Comparison of ENCODE assay signal across 12 mouse cellular contexts in genomic region chr11:116254627-116255026, GRCm38 (mm10). TPM values are rescaled to one million over a fixed set of nuclear protein-coding genes. Genes with fewer than 3 reads are reported as not detected.
DNase-seq lines count a peak whose midpoint lies in the region; ATAC-seq and TF ChIP-seq lines count a peak whose summit lies in the region.
"Had no signal": no experiment of that assay in that cellular context is flagged by ENCODE, and none has a peak within 500 bp of the region (broad histone marks: within the 10 kb centered on the region; RNA-seq: fewer than 3 reads in every experiment).

No protein-coding gene starts in this region.

- dilution Hi-C loops in CH12.LX (cut with MboI; ENCODE audit: extremely low pct_ligation_motif_present, extremely low pct_unique_long_range_greater_than_20kb, low sequenced_read_pairs), result no loop called here

- no peak for ATAC-seq in midbrain, embryonic 13.5 days
- ATAC-seq: forebrain, embryonic 15.5 days had no signal

- TF ChIP-seq EP300 in CH12.LX (IDR thresholded peaks at IDR 0.05; ENCODE audit: low read length), result peak; percentile 95

- H3K9me3 ChIP-seq in CH12.LX (replicated peaks; ENCODE audit: low read length), result no peaks in the 10 kb centered on the region
- H3K9me3 ChIP-seq in midbrain, embryonic 13.5 days, result no peaks in the 10 kb centered on the region
- H3K9me3 ChIP-seq: forebrain, embryonic 15.5 days; neural tube, embryonic 13.5 days had no signal

- H3K36me3 ChIP-seq in CH12.LX (replicated peaks in 1 of 2; ENCODE audit: control insufficient read depth in 1 of 2, insufficient read depth in 1 of 2, low read length in 1 of 2), result peaks cover 79 to 96% of the 10 kb centered on the region in 2 experiments
- H3K36me3 ChIP-seq in midbrain, embryonic 13.5 days, result peaks cover 95% of the 10 kb centered on the region

- H3K27me3 ChIP-seq in CH12.LX (replicated peaks), result no peaks in the 10 kb centered on the region
- H3K27me3 ChIP-seq in midbrain, embryonic 13.5 days, result no peaks in the 10 kb centered on the region
- H3K27me3 ChIP-seq: forebrain, embryonic 15.5 days; neural tube, embryonic 13.5 days had no signal

- peaks cover 23% of the 10 kb centered on the region for H3K79me2 ChIP-seq in CH12.LX (replicated peaks; ENCODE audit: control insufficient read depth, extremely low read depth, insufficient read depth, poor library complexity, severe bottlenecking)

- peaks cover 14 to 33% of the 10 kb centered on the region in 2 experiments for H3K4me1 ChIP-seq in CH12.LX (ENCODE audit: control insufficient read depth in 1 of 2, insufficient read depth in 2 of 2)
- no peaks in the 10 kb centered on the region for H3K4me1 ChIP-seq in midbrain, embryonic 13.5 days (replicated peaks)
- H3K4me1 ChIP-seq: forebrain, embryonic 15.5 days; neural tube, embryonic 13.5 days had no signal

- peak; percentile 76 for DNase-seq in 3T3-L1 (ENCODE audit: low read depth, low spot score)
- peak; percentile 88 for DNase-seq in CH12.LX (ENCODE audit: extremely low read depth)
- DNase-seq in kidney, adult 9 months, result peak; percentile 80
- peak; percentile 64 for DNase-seq in lung, postnatal 25 days (ENCODE audit: low spot score)
- no peak for DNase-seq in layer of hippocampus, postnatal 36 days
- DNase-seq in right cerebral cortex, postnatal 36 days (ENCODE audit: low spot score in 2 of 2), result no peak
- DNase-seq in gastrocnemius, postnatal 14 days, result no peak

- in situ Hi-C loops in CH12.LX (cut with MboI; ENCODE audit: low pct_ligation_motif_present, low pct_unique_long_range_greater_than_20kb, low sequenced_read_pairs), result no loop called here

- no peak for TF ChIP-seq RAD21 in CH12.LX (IDR thresholded peaks at IDR 0.05; ENCODE audit: low read depth, low read length)

- TF ChIP-seq CTCF in CH12.LX (conservative IDR thresholded peaks at IDR 0.05 in 1 of 2, IDR thresholded peaks at IDR 0.05 in 1 of 2; ENCODE audit: low read depth in 2 of 2, low read length in 2 of 2), result no peak

- intact Hi-C loops in gastrocnemius, postnatal 14 days (cut with DNase I; ENCODE audit: low total_unique reads), result no loop called here

- H3K9ac ChIP-seq in CH12.LX (ENCODE audit: insufficient read depth, low read depth), result peak overlapping the region; percentile 22; the same call in 1 of the 2 replicates
- no peak overlapping the region for H3K9ac ChIP-seq in midbrain, embryonic 13.5 days (replicated peaks)
- H3K9ac ChIP-seq: forebrain, embryonic 15.5 days; neural tube, embryonic 13.5 days had no signal

- 93% methylated on average over 9 of the region's 9 CpGs for WGBS in midbrain, embryonic 13.5 days

- H3K4me3 ChIP-seq in CH12.LX (replicated peaks in 1 of 3; ENCODE audit: low read depth in 2 of 3, low read length in 2 of 3, poor library complexity in 1 of 3), result no peak overlapping the region
- H3K4me3 ChIP-seq in midbrain, embryonic 13.5 days (replicated peaks), result no peak overlapping the region
- H3K4me3 ChIP-seq: forebrain, embryonic 15.5 days; neural tube, embryonic 13.5 days had no signal

- peak overlapping the region; percentile 63 for H3K4me2 ChIP-seq in CH12.LX (ENCODE audit: insufficient read depth, low read depth, poor library complexity, severe bottlenecking)
- no peak overlapping the region for H3K4me2 ChIP-seq in midbrain, embryonic 13.5 days (replicated peaks)
- H3K4me2 ChIP-seq: forebrain, embryonic 15.5 days; neural tube, embryonic 13.5 days had no signal

- TF ChIP-seq POLR2A in CH12.LX (IDR thresholded peaks at IDR 0.05; ENCODE audit: low read depth, low read length), result no peak

- H3K27ac ChIP-seq in CH12.LX (ENCODE audit: insufficient read depth, low read depth), result peak overlapping the region; percentile 47
- H3K27ac ChIP-seq in midbrain, embryonic 13.5 days, result no peak overlapping the region
- H3K27ac ChIP-seq: forebrain, embryonic 15.5 days; neural tube, embryonic 13.5 days had no signal

TF ChIP-seq in CH12.LX, 34 proteins besides CTCF, POLR2A, EP300 and RAD21:
- TF ChIP-seq HCFC1 (IDR thresholded peaks at IDR 0.05; ENCODE audit: low read depth, low read length) (no peak), USF1 (IDR thresholded peaks at IDR 0.05; ENCODE audit: low read depth, low read length) (no peak), SIN3A (IDR thresholded peaks at IDR 0.05; ENCODE audit: low read length) (peak; percentile 72), BHLHE40 (IDR thresholded peaks at IDR 0.05; ENCODE audit: low read depth, low read length) (peak; percentile 80), MAX (IDR thresholded peaks at IDR 0.05; ENCODE audit: low read length) (no peak), TCF12 (IDR thresholded peaks at IDR 0.05; ENCODE audit: low read depth, low read length) (peak; percentile 76; the same call in 1 of the 2 replicates), JUN (IDR thresholded peaks at IDR 0.05; ENCODE audit: insufficient read depth, low read depth, low read length) (peak; percentile 27; the same call in 1 of the 2 replicates), ELF1 (IDR thresholded peaks at IDR 0.05; ENCODE audit: low read depth, low read length) (0 out of 2 replicates have a peak, but pooled peaks have one; percentile 8), ETS1 (conservative IDR thresholded peaks at IDR 0.05; ENCODE audit: low read depth, low read length) (peak; percentile 84), IRF4 (IDR thresholded peaks at IDR 0.05; ENCODE audit: low read depth, low read length) (peak; percentile 80; the same call in 1 of the 2 replicates), JUND (conservative IDR thresholded peaks at IDR 0.05; ENCODE audit: low read depth, low read length) (no peak)

RNA-seq across cellular contexts. Expression of gene Evpl, which starts 16.8 kb away (rescaled TPM):
- total RNA-seq in CH12.LX (2012; rRNA removed) (0.17 and 0.21 TPM in 2 replicates), CH12.LX (2014; rRNA removed) (0.09 TPM in 1 of 2 replicates, not detected in the other)
- 0.20 and 0.23 TPM in 2 replicates for polyA plus RNA-seq in CH12.LX (2012; ENCODE audit: insufficient read length, low read depth)
- total RNA-seq in layer of hippocampus, postnatal 36 days (2021), result under 1 TPM; 0.25 to 0.85 TPM
- under 1 TPM; 0.09 to 0.14 TPM for total RNA-seq in gastrocnemius, postnatal 14 days (2021)
- polyA plus RNA-seq in midbrain, embryonic 13.5 days (2015; fragmentation: Nextera tagmentation; extraction: Ambion mirVana), result 0.28 and 0.30 TPM in 2 replicates

RNA-seq across cellular contexts. Expression of gene Srp68, which starts 19.4 kb away (rescaled TPM):
- total RNA-seq in CH12.LX (2012; rRNA removed) (74.7 and 78.1 TPM in 2 replicates), CH12.LX (2014; rRNA removed) (49.3 and 53.2 TPM in 2 replicates)
- polyA plus RNA-seq in CH12.LX (2012; ENCODE audit: insufficient read length, low read depth), result 174 and 184 TPM in 2 replicates
- total RNA-seq in layer of hippocampus, postnatal 36 days (2021), result 10 to 100 TPM; 60.7 to 66.0 TPM
- total RNA-seq in gastrocnemius, postnatal 14 days (2021), result 10 to 100 TPM; 68.5 to 69.5 TPM
- polyA plus RNA-seq in midbrain, embryonic 13.5 days (2015; fragmentation: Nextera tagmentation; extraction: Ambion mirVana), result 63.4 and 68.5 TPM in 2 replicates

RNA-seq across cellular contexts. Expression of gene Galr2, which starts 26.1 kb away (rescaled TPM):
- total RNA-seq in CH12.LX (2012; rRNA removed) (0.38 and 0.85 TPM in 2 replicates), CH12.LX (2014; rRNA removed) (0.21 TPM in 1 of 2 replicates, not detected in the other)
- 1.6 and 1.7 TPM in 2 replicates for polyA plus RNA-seq in CH12.LX (2012; ENCODE audit: insufficient read length, low read depth)
- total RNA-seq in layer of hippocampus, postnatal 36 days (2021), result not detected
- under 1 TPM; 0.38 to 0.41 TPM for total RNA-seq in gastrocnemius, postnatal 14 days (2021)
- 0.22 and 0.26 TPM in 2 replicates for polyA plus RNA-seq in midbrain, embryonic 13.5 days (2015; fragmentation: Nextera tagmentation; extraction: Ambion mirVana)
- total RNA-seq: heart, postnatal 25 days; left cerebral cortex, postnatal 36 days had no signal
- polyA plus RNA-seq: forebrain, embryonic 15.5 days had no signal

RNA-seq across cellular contexts. Expression of gene Exoc7, which starts 52.4 kb away (rescaled TPM):
- total RNA-seq in CH12.LX (2012; rRNA removed), result 34.0 and 42.1 TPM in 2 replicates
- total RNA-seq in CH12.LX (2014; rRNA removed), result 32.2 and 38.8 TPM in 2 replicates
- 51.8 and 57.6 TPM in 2 replicates for polyA plus RNA-seq in CH12.LX (2012; ENCODE audit: insufficient read length, low read depth)
- total RNA-seq in layer of hippocampus, postnatal 36 days (2021), result 10 to 100 TPM; 77.1 to 80.9 TPM
- 10 to 100 TPM; 61.9 to 62.3 TPM for total RNA-seq in gastrocnemius, postnatal 14 days (2021)
- polyA plus RNA-seq in midbrain, embryonic 13.5 days (2015; fragmentation: Nextera tagmentation; extraction: Ambion mirVana), result 92.0 and 104 TPM in 2 replicates

RNA-seq across cellular contexts. Expression of gene Acox1, which starts 55.8 kb away (rescaled TPM):
- total RNA-seq in CH12.LX (2012; rRNA removed) (19.3 and 21.0 TPM in 2 replicates), CH12.LX (2014; rRNA removed) (17.1 and 18.7 TPM in 2 replicates)
- 20.3 and 20.4 TPM in 2 replicates for polyA plus RNA-seq in CH12.LX (2012; ENCODE audit: insufficient read length, low read depth)
- 100 to 1,000 TPM; 119 to 126 TPM for total RNA-seq in layer of hippocampus, postnatal 36 days (2021)
- 10 to 100 TPM; 43.3 to 49.3 TPM for total RNA-seq in gastrocnemius, postnatal 14 days (2021)
- 50.3 and 51.0 TPM in 2 replicates for polyA plus RNA-seq in midbrain, embryonic 13.5 days (2015; fragmentation: Nextera tagmentation; extraction: Ambion mirVana)

Comparison
In these comparisons a context has a peak if more than half of its experiments do, and no peak if none do; other contexts are left out.
1. DNase-seq: peak in 3T3-L1 (single experiment), CH12.LX (single experiment), kidney, adult 9 months (single experiment) and lung, postnatal 25 days (single experiment); none in layer of hippocampus, postnatal 36 days (0 of 2), right cerebral cortex, postnatal 36 days (0 of 2) and gastrocnemius, postnatal 14 days (single experiment).